Comparison of ENCODE assay signal across 9 mouse cellular contexts in the genomic region with DNA sequence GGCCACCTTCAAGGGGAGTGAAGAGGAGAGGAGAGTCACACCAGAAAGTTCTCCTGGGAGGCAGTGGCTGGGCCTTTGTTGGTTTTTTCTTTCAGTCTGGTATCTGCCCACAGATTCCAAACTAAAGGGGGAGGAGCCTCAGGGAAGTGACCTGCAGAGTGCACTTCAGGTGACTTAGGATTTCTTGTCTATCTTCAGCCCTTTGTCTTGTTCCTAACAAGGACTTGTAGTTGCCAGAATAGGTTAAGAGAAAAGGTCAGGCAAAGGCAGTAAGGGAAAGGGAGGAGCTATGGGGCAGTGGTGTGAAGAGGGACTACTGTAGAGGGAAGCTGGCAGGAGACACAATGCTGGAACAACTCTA. TPM values are rescaled to one million over a fixed set of nuclear protein-coding genes. Genes with fewer than 3 reads are reported as not detected.
DNase-seq lines count a peak whose midpoint lies in the region; ATAC-seq and TF ChIP-seq lines count a peak whose summit lies in the region.
"Had no signal": no experiment of that assay in that cellular context is flagged by ENCODE, and none has a peak within 500 bp of the region (broad histone marks: within the 10 kb centered on the region; RNA-seq: fewer than 3 reads in every experiment).

No protein-coding gene starts in this region.

- no peak overlapping the region for H3K4me3 ChIP-seq in heart, embryonic 12.5 days
- H3K4me3 ChIP-seq in layer of hippocampus, adult 2 months = no peak overlapping the region
- H3K4me3 ChIP-seq in ES-E14 (ENCODE audit: insufficient read depth in 1 of 2, low read depth in 1 of 2, low read length in 2 of 2, poor library complexity in 1 of 2, severe bottlenecking in 1 of 2) = no peak overlapping the region
- H3K4me3 ChIP-seq in limb, embryonic 10.5 days = no peak overlapping the region

- peak overlapping the region; percentile 52; the same call in 1 of the 2 replicates for H3K9ac ChIP-seq in heart, embryonic 12.5 days
- H3K9ac ChIP-seq in ES-E14 (ENCODE audit: insufficient read depth, low read depth, low read length, poor library complexity, severe bottlenecking) = peak overlapping the region; percentile 64; the same call in 1 of the 2 replicates

- peak overlapping the region; percentile 79 for H3K27ac ChIP-seq in heart, embryonic 12.5 days (ENCODE audit: poor library complexity, severe bottlenecking)
- peak overlapping the region; percentile 46; the same call in 1 of the 2 replicates for H3K27ac ChIP-seq in layer of hippocampus, adult 2 months
- H3K27ac ChIP-seq in ES-E14 (ENCODE audit: insufficient read depth, low read depth, low read length, poor library complexity, severe bottlenecking) = peak overlapping the region; percentile 73
- H3K27ac ChIP-seq in limb, embryonic 10.5 days = peak overlapping the region; percentile 53

- in situ Hi-C loops in ES-E14 (cut with MboI; ENCODE audit: low sequenced_read_pairs in 2 of 2, unreplicated experiment in 2 of 2) = no loop called here

- H3K9me3 ChIP-seq in heart, embryonic 12.5 days (replicated peaks) = no peaks in the 10 kb centered on the region
- no peaks in the 10 kb centered on the region for H3K9me3 ChIP-seq in ES-E14 (ENCODE audit: control insufficient read depth, insufficient read depth, low read depth, low read length)
- H3K9me3 ChIP-seq in limb, embryonic 10.5 days (replicated peaks) = no peaks in the 10 kb centered on the region

- 0 out of 2 replicates have a peak, but pooled peaks have one; percentile 12 for ATAC-seq in heart, embryonic 12.5 days (ENCODE audit: insufficient number of reproducible peaks, low FRiP score)
- ATAC-seq in inflammation-experienced regulatory T-cells, adult 6 months = no peak

- peaks cover 24% of the 10 kb centered on the region for H3K4me1 ChIP-seq in heart, embryonic 12.5 days (replicated peaks)
- peaks cover 6 to 22% of the 10 kb centered on the region in 2 experiments for H3K4me1 ChIP-seq in ES-E14 (ENCODE audit: control insufficient read depth in 2 of 2, insufficient read depth in 2 of 2, low read length in 2 of 2, poor library complexity in 1 of 2)
- peaks cover 23% of the 10 kb centered on the region for H3K4me1 ChIP-seq in limb, embryonic 10.5 days

- H3K27me3 ChIP-seq in heart, embryonic 12.5 days (replicated peaks) = no peaks in the 10 kb centered on the region
- H3K27me3 ChIP-seq in limb, embryonic 10.5 days (ENCODE audit: low read depth, poor library complexity, severe bottlenecking) = no peaks in the 10 kb centered on the region
- H3K27me3 ChIP-seq: CH12.LX had no signal

- H3K4me2 ChIP-seq in heart, embryonic 12.5 days = peak overlapping the region; percentile 11; the same call in 1 of the 2 replicates

- no peak for DNase-seq in heart, adult 8-10 months (ENCODE audit: low spot score)
- DNase-seq in layer of hippocampus, adult 2 months (ENCODE audit: low spot score in 2 of 2) = no peak
- no peak for DNase-seq in layer of hippocampus, adult 9-11 months
- no peak for DNase-seq in ES-E14 (ENCODE audit: low read depth, low spot score)
- DNase-seq in limb, embryonic 10.5 days (ENCODE audit: low spot score) = no peak
- DNase-seq in spleen, postnatal 36 days (ENCODE audit: low spot score in 2 of 2) = no peak

- peaks cover 75% of the 10 kb centered on the region for H3K36me3 ChIP-seq in heart, embryonic 12.5 days
- peaks cover 55% of the 10 kb centered on the region for H3K36me3 ChIP-seq in ES-E14 (ENCODE audit: control insufficient read depth, insufficient read depth, low read length, poor library complexity, severe bottlenecking)
- peaks cover 58% of the 10 kb centered on the region for H3K36me3 ChIP-seq in limb, embryonic 10.5 days

- TF ChIP-seq CTCF in layer of hippocampus, adult 2 months (conservative IDR thresholded peaks at IDR 0.05) = no peak

TF ChIP-seq in ES-E14, 5 proteins besides CTCF, POLR2A, EP300 and RAD21:
- TF ChIP-seq CHD2 (IDR thresholded peaks at IDR 0.05; ENCODE audit: low read depth, low read length) = no peak
- no peak for TF ChIP-seq ZNF384 (IDR thresholded peaks at IDR 0.05; ENCODE audit: low read depth, low read length)
- TF ChIP-seq ZC3H11A (IDR thresholded peaks at IDR 0.05; ENCODE audit: borderline replicate concordance, low read depth, low read length) = no peak
- no peak for TF ChIP-seq MAFK (IDR thresholded peaks at IDR 0.05; ENCODE audit: insufficient read depth, low read depth, low read length)
- no peak for TF ChIP-seq HCFC1 (IDR thresholded peaks at IDR 0.05; ENCODE audit: borderline replicate concordance, insufficient read depth, low read length)
TF ChIP-seq in ES-E14: peak in this region for 0.

RNA-seq across cellular contexts. Expression of a gene that starts 17.6 kb away (rescaled TPM):
- polyA plus RNA-seq in heart, embryonic 12.5 days (2016; fragmentation: Nextera tagmentation; extraction: Ambion mirVana) = 20.2 and 21.3 TPM in 2 replicates
- total RNA-seq in heart, adult 8-10 months (2022) = 10 to 100 TPM; 37.3 to 67.8 (median 56.9) TPM
- 10 to 100 TPM; 35.9 to 41.5 TPM for total RNA-seq in layer of hippocampus, adult 2 months (2021)
- 8.5 and 16.1 TPM in 2 replicates for total RNA-seq in ES-E14 (2012; rRNA removed)
- polyA plus RNA-seq in limb, embryonic 10.5 days (2016; fragmentation: Nextera tagmentation; extraction: Ambion mirVana) = 5.9 and 8.5 TPM in 2 replicates
- 10 to 100 TPM; 11.5 to 59.1 (median 35.3) TPM for polyA plus RNA-seq in inflammation-experienced regulatory T-cells, adult 6 months (2017; shearing (Covaris generic))

RNA-seq across cellular contexts. Expression of a gene that starts 59.1 kb away (rescaled TPM):
- 35.6 and 39.5 TPM in 2 replicates for polyA plus RNA-seq in heart, embryonic 12.5 days (2016; fragmentation: Nextera tagmentation; extraction: Ambion mirVana)
- 10 to 100 TPM; 21.3 to 33.6 (median 25.4) TPM for total RNA-seq in heart, adult 8-10 months (2022)
- total RNA-seq in layer of hippocampus, adult 2 months (2021) = 10 to 100 TPM; 55.5 to 56.6 TPM
- total RNA-seq in ES-E14 (2012; rRNA removed) = 61.8 and 63.5 TPM in 2 replicates
- 80.2 and 81.7 TPM in 2 replicates for polyA plus RNA-seq in limb, embryonic 10.5 days (2016; fragmentation: Nextera tagmentation; extraction: Ambion mirVana)
- polyA plus RNA-seq in inflammation-experienced regulatory T-cells, adult 6 months (2017; shearing (Covaris generic)) = 10 to 100 TPM; 15.5 to 19.6 (median 16.0) TPM
